Mouse (Mus musculus) forebrain, embryonic 15.5 days (tissue): Measurements from ENCODE around the gene Usp30. TPM values are rescaled to one million over a fixed set of nuclear protein-coding genes. Genes with fewer than 3 reads are reported as not detected.

Experiments
- ATAC-seq: fragments of 200-750 bp; cut with Nextera tagmentation; replicated peaks from 2 replicates; pipeline ENCODE4 v1.8.0; 2017; ENCODE audit warnings: mild to moderate bottlenecking, moderate TSS enrichment, moderate library complexity
- H3K27ac ChIP-seq: fragments of 300-500 bp; sonication (generic); replicated peaks from 2 replicates; pipeline ENCODE4 v1.5.1; 2015; ENCODE audit warnings: mild to moderate bottlenecking, inconsistent platforms
- H3K27me3 ChIP-seq: fragments of 300-500 bp; sonication (generic); 2 replicates; pipeline ENCODE4 v1.6.1; 2015; ENCODE audit warnings: inconsistent platforms
- H3K36me3 ChIP-seq: fragments of 300-500 bp; sonication (generic); 2 replicates; pipeline ENCODE4 v1.6.1; 2015; ENCODE audit warnings: mild to moderate bottlenecking, inconsistent platforms
- H3K4me1 ChIP-seq: fragments of 300-500 bp; sonication (generic); 2 replicates; pipeline ENCODE4 v1.6.1; 2015; ENCODE audit warnings: inconsistent platforms
- H3K4me2 ChIP-seq: fragments of 300-500 bp; sonication (generic); replicated peaks from 2 replicates; pipeline ENCODE4 v1.6.1; 2015; ENCODE audit warnings: mild to moderate bottlenecking, inconsistent platforms
- H3K4me3 ChIP-seq: fragments of 300-500 bp; sonication (generic); 2 replicates; pipeline ENCODE4 v1.5.1; 2015; ENCODE audit warnings: mild to moderate bottlenecking, inconsistent platforms
- H3K9ac ChIP-seq: fragments of 300-500 bp; sonication (generic); replicated peaks from 2 replicates; pipeline ENCODE4 v1.6.1; 2015; ENCODE audit warnings: mild to moderate bottlenecking, inconsistent platforms
- H3K9me3 ChIP-seq: fragments of 300-500 bp; sonication (generic); 2 replicates; pipeline ENCODE4 v1.6.1; 2016; ENCODE audit warnings: inconsistent platforms
- WGBS: fragments of 180-500 bp; shearing (Covaris S2); methylation state at CpG from one replicate; pipeline ENCODE4 v1.1.7; 2015; ENCODE audit warnings: mixed read lengths; 5-methylcytosine and 5-hydroxymethylcytosine counted together
- polyA plus RNA-seq: library from polyadenylated mRNA; unstranded; fragments of >200 nt; fragmentation: Nextera tagmentation; extraction: Ambion mirVana; gene quantifications from 2 replicates; pipeline ENCODE4 v1.2.1, GENCODE M21; 2015

The Usp30 gene
- polyA plus RNA-seq, 1 experiment from 2014 or later, result 20.4 TPM

DNA sequence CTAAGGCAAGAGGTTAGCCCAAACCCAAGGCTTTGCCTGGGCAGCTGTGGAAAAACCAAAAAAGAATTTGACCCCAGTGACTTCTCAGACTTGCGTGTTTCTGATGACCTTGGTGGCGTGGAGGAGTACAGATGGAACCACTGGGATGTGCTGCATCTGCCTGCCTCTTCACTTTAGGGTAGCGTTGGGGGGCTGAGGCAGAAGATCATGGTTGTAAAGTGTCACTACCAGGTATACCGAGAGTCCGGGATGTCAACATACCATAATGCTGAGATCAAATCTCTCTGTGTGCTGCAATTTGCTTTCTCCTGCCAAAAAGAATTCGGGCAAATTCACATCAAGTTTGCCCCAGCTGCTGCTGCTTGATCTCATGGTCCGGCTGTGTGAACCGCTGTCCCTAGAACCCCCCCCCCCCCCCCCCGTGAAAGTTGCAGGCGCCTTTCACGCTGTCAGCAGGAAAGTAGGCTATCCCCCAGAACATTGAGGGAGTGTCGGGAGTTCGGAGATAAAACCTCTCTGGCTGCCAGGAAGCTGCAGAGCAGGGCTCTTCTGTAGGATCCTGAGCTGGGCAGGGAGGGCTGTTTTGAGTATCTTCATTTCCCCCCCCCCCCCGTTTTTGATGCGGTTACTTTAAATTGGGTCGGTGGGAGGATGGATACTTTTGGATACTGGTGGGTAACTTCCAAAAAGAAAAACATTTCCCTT is 108.8 kb downstream of the Usp30 start:
- Histone ChIP-seq H3K9ac (no peak overlapping the region), H3K27ac (no peak overlapping the region), H3K27me3 (peaks cover 12% of the 10 kb centered on the region), H3K4me1 (peaks cover 15% of the 10 kb centered on the region), H3K36me3 (no peaks in the 10 kb centered on the region), H3K4me2 (no peak overlapping the region), H3K9me3 (no peaks in the 10 kb centered on the region), H3K4me3 (no peak overlapping the region)
- ATAC-seq, result no peak
- WGBS, result 34% methylated on average over 16 of the region's 16 CpGs

Other genes with a start within 250 kb of the Usp30 start
- gene Selplg, start 232.8 kb upstream of the Usp30 start, polyA plus RNA-seq, result 1.8 TPM in 2 replicates
- 221 and 224 TPM in 2 replicates for gene Coro1c, start 156.7 kb upstream of the Usp30 start, polyA plus RNA-seq
- 12.8 and 13.8 TPM in 2 replicates for gene Ssh1, start 71.6 kb upstream of the Usp30 start, polyA plus RNA-seq
- not detected in 2 replicates for gene Dao, start 61.8 kb upstream of the Usp30 start, polyA plus RNA-seq
- 81.8 and 87.2 TPM in 2 replicates for gene Svop, start 26.1 kb downstream of the Usp30 start, polyA plus RNA-seq
- 6.2 and 7.3 TPM in 2 replicates for gene Alkbh2, start 62.8 kb downstream of the Usp30 start, polyA plus RNA-seq
- 22.7 and 25.8 TPM in 2 replicates for gene Ung, start 64.9 kb downstream of the Usp30 start, polyA plus RNA-seq
- gene Acacb, start 81.1 kb downstream of the Usp30 start, polyA plus RNA-seq, result 1.6 and 3.0 TPM in 2 replicates
- gene Foxn4, start 208.3 kb downstream of the Usp30 start, polyA plus RNA-seq, result 0.11 and 0.56 TPM in 2 replicates
- 0.57 and 0.80 TPM in 2 replicates for gene Myo1h, start 223.7 kb downstream of the Usp30 start, polyA plus RNA-seq